Mouse (Mus musculus): ENCODE measurements around the gene Adra2b. TPM values are rescaled to one million over a fixed set of nuclear protein-coding genes. Genes with fewer than 3 reads are reported as not detected.

Gene Adra2b
- polyA plus RNA-seq, 1 experiment: 0.64 TPM

DNA sequence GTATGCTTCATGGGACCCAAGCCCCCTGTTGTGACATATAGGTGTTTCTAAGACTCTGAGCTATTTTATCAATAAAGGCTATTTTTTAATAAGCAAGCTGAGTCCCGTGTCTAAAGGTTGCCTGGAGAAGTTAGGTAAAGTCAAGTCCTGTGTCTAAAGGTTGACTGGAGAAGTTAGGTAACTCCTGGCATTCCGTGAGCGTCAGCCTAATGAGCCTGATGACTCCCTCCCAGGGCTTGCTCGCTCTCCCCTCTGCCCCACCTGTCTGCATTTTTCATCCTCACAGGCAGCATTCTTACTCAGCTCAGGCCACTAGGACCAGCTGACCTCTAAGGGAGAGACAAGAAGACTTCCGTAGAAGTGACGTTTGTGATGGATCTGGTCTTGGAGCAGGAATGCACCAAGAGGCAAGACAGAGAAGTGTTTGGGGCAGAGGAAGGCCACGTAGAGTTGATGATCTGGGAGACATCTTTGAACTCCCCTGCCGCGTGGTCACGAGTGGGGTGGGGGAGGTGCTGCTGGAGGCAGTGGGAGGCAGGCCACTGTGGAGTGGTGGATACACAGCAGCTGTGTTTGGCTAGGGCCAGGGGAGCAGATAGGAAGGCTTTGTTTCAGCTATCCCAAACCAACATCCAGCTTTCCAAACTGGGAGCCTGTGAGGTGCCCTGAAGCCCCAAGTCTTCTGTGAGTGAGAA, 4.3 kb downstream of the Adra2b start:
- TF ChIP-seq CTCF (IDR thresholded peaks at IDR 0.05; ENCODE audit: borderline replicate concordance, insufficient read depth, low read depth, low read length) (no peak), POLR2A (IDR thresholded peaks at IDR 0.05; ENCODE audit: borderline replicate concordance, insufficient read depth, low read length) (no peak)
- Histone ChIP-seq H3K27ac (ENCODE audit: insufficient read depth, low read length) (no peak overlapping the region), H3K27me3 (ENCODE audit: control insufficient read depth, insufficient read depth, low read length) (peaks cover 3% of the 10 kb centered on the region; the same call in 1 of the 2 replicates), H3K4me1 (ENCODE audit: control insufficient read depth, insufficient read depth, low read length) (no peaks in the 10 kb centered on the region; the same call in 1 of the 2 replicates), H3K4me3 (replicated peaks; ENCODE audit: insufficient read depth, low read depth, low read length) (no peak overlapping the region)
- DNase-seq: no peak
- WGBS: 68% methylated on average over 10 of the region's 10 CpGs

DNA sequence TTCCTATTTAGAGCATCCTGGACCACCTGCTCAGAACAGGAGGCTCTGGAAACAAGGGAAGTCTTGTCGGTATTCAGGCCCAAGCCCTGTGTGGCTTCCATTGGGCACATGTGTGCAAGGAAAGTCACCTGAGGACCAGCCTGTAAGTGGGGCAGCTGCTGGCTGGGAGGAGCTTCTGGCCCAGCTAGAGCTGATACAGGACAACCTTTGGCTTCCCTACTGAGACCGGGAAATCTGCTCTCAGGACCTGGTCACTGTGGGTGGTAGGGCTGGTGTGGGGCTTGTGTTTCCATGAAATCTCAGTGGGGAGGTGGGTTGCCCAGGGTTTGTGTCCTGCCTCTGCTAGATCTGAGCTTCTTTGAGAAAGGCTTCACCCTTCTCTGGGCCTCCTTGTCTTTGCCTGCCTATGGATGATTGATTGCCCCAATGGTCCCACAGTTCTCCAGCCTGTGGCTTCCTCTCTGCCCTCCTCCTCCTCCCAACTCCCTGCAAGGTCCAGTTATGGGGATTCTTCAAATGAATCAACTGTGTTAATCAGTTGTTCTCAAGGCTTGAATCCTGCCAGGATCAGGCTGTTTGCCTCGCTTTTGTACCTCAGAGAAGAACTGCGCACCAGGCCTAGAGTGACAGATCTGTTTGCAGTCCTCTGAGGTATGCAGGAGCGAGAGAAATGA, 6.8 kb downstream of the Adra2b start:
- 73% methylated on average over 5 of the region's 5 CpGs for WGBS

DNA sequence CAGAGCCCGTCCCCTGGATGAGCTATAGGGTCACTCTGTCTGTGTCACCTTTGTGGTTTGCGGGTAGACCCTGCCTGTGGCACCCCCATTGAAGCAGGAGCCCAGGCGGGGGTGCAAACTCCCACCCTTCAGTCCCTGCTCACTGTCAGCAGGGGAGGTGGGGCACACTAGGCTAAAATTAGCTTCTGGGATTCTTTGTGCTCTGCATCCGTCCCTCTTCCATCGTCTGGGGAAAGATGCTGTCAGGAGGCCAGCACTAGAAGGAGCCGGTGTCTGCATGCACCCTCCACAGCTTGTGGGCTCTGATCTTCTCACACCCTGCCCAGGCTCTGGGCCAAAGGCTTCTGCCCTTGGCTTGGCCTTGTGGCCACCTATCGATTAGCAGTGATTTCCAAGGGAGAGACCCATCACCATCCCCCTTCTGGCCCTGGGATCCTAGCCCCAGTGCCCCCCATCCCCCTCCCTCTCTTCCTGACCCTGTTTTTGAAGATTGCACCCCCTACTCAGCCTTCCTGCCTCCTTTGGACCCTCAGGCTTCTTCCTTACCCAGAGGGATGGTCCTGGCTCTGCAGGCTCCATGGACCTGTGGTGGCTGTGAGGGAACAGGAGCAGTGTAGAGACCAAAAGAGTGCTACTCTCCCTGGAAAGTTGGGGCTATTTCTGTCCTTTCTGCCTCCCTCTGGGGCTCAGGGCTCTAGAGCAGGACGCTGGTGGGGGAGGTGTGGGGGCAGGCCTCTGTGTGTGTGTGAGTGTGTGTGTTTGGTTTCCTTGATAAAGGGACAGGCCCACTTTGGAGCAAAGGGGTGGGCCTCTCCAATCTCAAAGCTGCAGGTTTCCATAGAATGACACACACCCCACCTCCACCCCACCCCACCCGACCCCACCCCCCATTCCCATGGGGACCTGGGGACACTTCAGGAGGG, 7.8 kb downstream of the Adra2b start:
- no peak overlapping the region for H3K27ac ChIP-seq (ENCODE audit: insufficient read depth, low read length)
- no peaks in the 10 kb centered on the region for H3K4me1 ChIP-seq (ENCODE audit: control insufficient read depth, insufficient read depth, low read length)
- DNase-seq: no peak
- WGBS: 40% methylated on average over 9 of the region's 9 CpGs
- H3K27me3 ChIP-seq (ENCODE audit: control insufficient read depth, insufficient read depth, low read length): no peaks in the 10 kb centered on the region
- no peak overlapping the region for H3K4me3 ChIP-seq (replicated peaks; ENCODE audit: insufficient read depth, low read depth, low read length)
- TF ChIP-seq POLR2A (IDR thresholded peaks at IDR 0.05; ENCODE audit: borderline replicate concordance, insufficient read depth, low read length): no peak
- TF ChIP-seq CTCF (IDR thresholded peaks at IDR 0.05; ENCODE audit: borderline replicate concordance, insufficient read depth, low read depth, low read length): no peak

More for the DNA sequence above, 6.8 kb downstream of the Adra2b start:
- H3K4me3 ChIP-seq (replicated peaks; ENCODE audit: insufficient read depth, low read depth, low read length): no peak overlapping the region
- DNase-seq: no peak
- TF ChIP-seq CTCF (IDR thresholded peaks at IDR 0.05; ENCODE audit: borderline replicate concordance, insufficient read depth, low read depth, low read length) (no peak), POLR2A (IDR thresholded peaks at IDR 0.05; ENCODE audit: borderline replicate concordance, insufficient read depth, low read length) (no peak)
- no peaks in the 10 kb centered on the region for H3K27me3 ChIP-seq (ENCODE audit: control insufficient read depth, insufficient read depth, low read length)
- no peaks in the 10 kb centered on the region for H3K4me1 ChIP-seq (ENCODE audit: control insufficient read depth, insufficient read depth, low read length)
- H3K27ac ChIP-seq (ENCODE audit: insufficient read depth, low read length): no peak overlapping the region

DNA sequence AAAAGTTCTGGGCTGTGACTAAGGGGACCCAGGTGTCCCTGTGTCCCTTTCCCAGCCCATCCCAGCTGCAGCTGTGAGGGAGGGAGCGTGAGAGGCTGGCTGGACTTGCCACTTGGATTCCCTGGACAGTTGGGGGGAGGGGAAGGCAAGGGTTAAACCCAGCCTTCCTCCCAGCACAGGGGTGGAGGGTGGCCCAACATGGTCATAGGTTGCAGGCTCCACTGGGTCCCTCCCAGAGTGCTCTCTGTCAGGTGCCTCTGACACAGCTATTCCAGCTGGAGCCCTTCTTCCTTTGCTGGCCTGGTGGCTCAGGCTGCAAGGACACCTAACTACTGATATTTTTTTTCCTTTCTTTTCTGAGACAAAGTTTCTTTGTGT, 8.5 kb downstream of the Adra2b start:
- no peak overlapping the region for H3K4me3 ChIP-seq (replicated peaks; ENCODE audit: insufficient read depth, low read depth, low read length)
- WGBS: 100% methylated on average over 1 of the region's 1 CpGs

DNA sequence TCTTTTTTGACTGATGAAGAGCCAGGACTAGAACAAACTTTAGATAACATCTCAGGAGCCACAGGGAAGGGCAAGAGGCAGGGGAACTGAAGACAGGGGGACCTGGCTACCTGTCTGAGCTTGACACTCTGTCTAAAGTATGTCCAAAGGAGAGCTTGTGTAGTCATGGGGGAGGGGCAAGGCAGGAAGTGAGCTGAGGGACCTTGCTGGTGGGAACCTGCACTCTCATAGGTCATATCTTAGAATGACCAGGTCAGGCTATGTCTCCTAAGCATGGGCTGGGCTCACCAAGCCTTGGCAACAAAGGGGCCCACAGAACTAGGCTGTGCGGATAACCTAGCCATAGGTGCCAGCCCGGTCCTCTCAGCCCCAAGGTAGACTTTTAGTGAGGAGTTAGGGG, 9.1 kb downstream of the Adra2b start:
- Histone ChIP-seq H3K27me3 (ENCODE audit: control insufficient read depth, insufficient read depth, low read length) (no peaks in the 10 kb centered on the region), H3K27ac (ENCODE audit: insufficient read depth, low read length) (no peak overlapping the region), H3K4me3 (replicated peaks; ENCODE audit: insufficient read depth, low read depth, low read length) (no peak overlapping the region), H3K4me1 (ENCODE audit: control insufficient read depth, insufficient read depth, low read length) (no peaks in the 10 kb centered on the region)
- no peak for DNase-seq
- 73% methylated on average over 2 of the region's 2 CpGs for WGBS
- TF ChIP-seq POLR2A (IDR thresholded peaks at IDR 0.05; ENCODE audit: borderline replicate concordance, insufficient read depth, low read length) (no peak), CTCF (IDR thresholded peaks at IDR 0.05; ENCODE audit: borderline replicate concordance, insufficient read depth, low read depth, low read length) (no peak)

More for the DNA sequence above, 8.5 kb downstream of the Adra2b start:
- TF ChIP-seq POLR2A (IDR thresholded peaks at IDR 0.05; ENCODE audit: borderline replicate concordance, insufficient read depth, low read length) (no peak), CTCF (IDR thresholded peaks at IDR 0.05; ENCODE audit: borderline replicate concordance, insufficient read depth, low read depth, low read length) (no peak)
- Histone ChIP-seq H3K27me3 (ENCODE audit: control insufficient read depth, insufficient read depth, low read length) (no peaks in the 10 kb centered on the region), H3K4me1 (ENCODE audit: control insufficient read depth, insufficient read depth, low read length) (no peaks in the 10 kb centered on the region), H3K27ac (ENCODE audit: insufficient read depth, low read length) (no peak overlapping the region)
- no peak for DNase-seq

DNA sequence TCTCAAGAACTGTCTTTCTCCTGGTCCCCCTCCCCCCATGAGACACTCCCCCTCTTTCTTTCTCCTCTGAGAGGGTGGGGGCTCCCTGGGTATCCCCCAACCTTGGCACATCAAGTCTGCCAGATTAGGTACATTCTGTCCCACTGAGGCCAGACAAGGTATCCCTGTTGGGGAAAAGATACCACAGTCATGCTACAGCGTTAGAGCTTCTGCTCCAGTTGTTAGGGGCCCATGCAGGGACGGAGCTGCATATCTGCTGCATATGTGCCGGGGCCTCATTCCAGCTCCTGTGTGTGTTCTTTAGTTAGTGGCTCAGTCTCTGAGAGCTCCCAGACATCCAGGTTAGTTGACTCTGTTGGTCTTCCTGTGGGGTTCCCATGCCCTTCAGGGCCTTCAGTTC, 11.1 kb downstream of the Adra2b start:
- H3K27ac ChIP-seq (ENCODE audit: insufficient read depth, low read length): no peak overlapping the region
- 84% methylated on average over 3 of the region's 3 CpGs for WGBS
- TF ChIP-seq CTCF (IDR thresholded peaks at IDR 0.05; ENCODE audit: borderline replicate concordance, insufficient read depth, low read depth, low read length) (no peak), POLR2A (IDR thresholded peaks at IDR 0.05; ENCODE audit: borderline replicate concordance, insufficient read depth, low read length) (no peak)
- no peaks in the 10 kb centered on the region for H3K4me1 ChIP-seq (ENCODE audit: control insufficient read depth, insufficient read depth, low read length)
- H3K27me3 ChIP-seq (ENCODE audit: control insufficient read depth, insufficient read depth, low read length): no peaks in the 10 kb centered on the region
- DNase-seq: no peak
- H3K4me3 ChIP-seq (replicated peaks; ENCODE audit: insufficient read depth, low read depth, low read length): no peak overlapping the region

DNA sequence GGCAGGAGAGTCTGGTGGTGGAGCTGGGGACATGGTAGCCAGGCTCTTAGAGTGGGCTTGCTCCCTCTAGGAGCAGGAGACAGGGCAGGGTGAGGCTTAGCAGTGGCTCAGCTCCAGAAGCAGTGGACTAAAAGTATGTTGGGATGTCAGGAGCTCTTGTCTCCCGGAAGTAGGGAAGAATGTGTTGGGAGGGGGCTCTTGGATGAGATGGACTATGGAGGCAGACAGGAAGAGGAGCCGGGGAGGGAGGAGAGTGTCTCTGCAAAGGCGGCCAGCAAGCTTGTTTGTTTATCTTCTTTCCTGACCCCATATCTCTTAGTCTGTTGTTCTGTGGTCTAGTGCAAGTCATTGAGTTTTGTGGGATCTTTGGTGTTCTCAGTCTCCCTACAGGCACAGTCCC, 12.1 kb downstream of the Adra2b start:
- Histone ChIP-seq H3K4me1 (ENCODE audit: control insufficient read depth, insufficient read depth, low read length) (no peaks in the 10 kb centered on the region), H3K4me3 (replicated peaks; ENCODE audit: insufficient read depth, low read depth, low read length) (no peak overlapping the region), H3K27ac (ENCODE audit: insufficient read depth, low read length) (no peak overlapping the region), H3K27me3 (ENCODE audit: control insufficient read depth, insufficient read depth, low read length) (no peaks in the 10 kb centered on the region)
- DNase-seq: no peak
- no peak for TF ChIP-seq CTCF (IDR thresholded peaks at IDR 0.05; ENCODE audit: borderline replicate concordance, insufficient read depth, low read depth, low read length)
- no peak for TF ChIP-seq POLR2A (IDR thresholded peaks at IDR 0.05; ENCODE audit: borderline replicate concordance, insufficient read depth, low read length)
- WGBS: 64% methylated on average over 3 of the region's 3 CpGs

Measured in cerebellum, adult 2 months (tissue).